Mouse (Mus musculus): ENCODE data around the gene Glb1. TPM values are rescaled to one million over a fixed set of nuclear protein-coding genes. Genes with fewer than 3 reads are reported as not detected.

Glb1 gene
- polyA plus RNA-seq, 1 experiment = 32.3 TPM

GRCm38 (mm10) chr9:114442893-114443292 lies 42.0 kb downstream of the Glb1 start:
- no peak for DNase-seq (ENCODE audit: low spot score)

- no peak for DNase-seq (ENCODE audit: low spot score)
Measured at GRCm38 (mm10) chr9:114443351-114443750, 42.5 kb downstream of the Glb1 start.

GRCm38 (mm10) chr9:114446887-114447286 lies 46.0 kb downstream of the Glb1 start:
- no peak for DNase-seq (ENCODE audit: low spot score)

GRCm38 (mm10) chr9:114448700-114449099 lies 47.8 kb downstream of the Glb1 start:
- DNase-seq (ENCODE audit: low spot score) = no peak

GRCm38 (mm10) chr9:114449120-114449754 lies 48.4 kb downstream of the Glb1 start:
- no peak for DNase-seq (ENCODE audit: low spot score)

GRCm38 (mm10) chr9:114451615-114452014 lies 50.7 kb downstream of the Glb1 start:
- DNase-seq (ENCODE audit: low spot score) = no peak

- DNase-seq (ENCODE audit: low spot score) = no peak
Measured at GRCm38 (mm10) chr9:114452418-114452817, 51.5 kb downstream of the Glb1 start.

GRCm38 (mm10) chr9:114455420-114455819 lies 54.5 kb downstream of the Glb1 start:
- no peak for DNase-seq (ENCODE audit: low spot score)

- no peak for DNase-seq (ENCODE audit: low spot score)
Measured at GRCm38 (mm10) chr9:114458436-114458835, 57.6 kb downstream of the Glb1 start.

- DNase-seq (ENCODE audit: low spot score) = no peak
Measured at GRCm38 (mm10) chr9:114462569-114462968, 61.7 kb downstream of the Glb1 start.

GRCm38 (mm10) chr9:114465442-114465841 lies 64.6 kb downstream of the Glb1 start:
- DNase-seq (ENCODE audit: low spot score) = no peak

GRCm38 (mm10) chr9:114466871-114467270 lies 66.0 kb downstream of the Glb1 start:
- no peak for DNase-seq (ENCODE audit: low spot score)

GRCm38 (mm10) chr9:114468217-114468616 lies 67.3 kb downstream of the Glb1 start:
- no peak for DNase-seq (ENCODE audit: low spot score)

- no peak for DNase-seq (ENCODE audit: low spot score)
Measured at GRCm38 (mm10) chr9:114468701-114469100, 67.8 kb downstream of the Glb1 start.

GRCm38 (mm10) chr9:114471892-114472291 lies 71.0 kb downstream of the Glb1 start:
- DNase-seq (ENCODE audit: low spot score) = no peak

GRCm38 (mm10) chr9:114477019-114477418 lies 76.1 kb downstream of the Glb1 start:
- DNase-seq (ENCODE audit: low spot score) = no peak

GRCm38 (mm10) chr9:114480940-114481339 lies 80.1 kb downstream of the Glb1 start:
- no peak for DNase-seq (ENCODE audit: low spot score)

- no peak for DNase-seq (ENCODE audit: low spot score)
Measured at GRCm38 (mm10) chr9:114484771-114485170, 83.9 kb downstream of the Glb1 start.

- no peak for DNase-seq (ENCODE audit: low spot score)
Measured at GRCm38 (mm10) chr9:114486808-114487207, 85.9 kb downstream of the Glb1 start.

GRCm38 (mm10) chr9:114487481-114488258 lies 86.8 kb downstream of the Glb1 start:
- no peak for DNase-seq (ENCODE audit: low spot score)

- no peak for DNase-seq (ENCODE audit: low spot score)
Measured at GRCm38 (mm10) chr9:114496469-114496868, 95.6 kb downstream of the Glb1 start.

- peak; percentile 76 for DNase-seq (ENCODE audit: low spot score)
Measured at GRCm38 (mm10) chr9:114498218-114498617, 97.3 kb downstream of the Glb1 start.

- no peak for DNase-seq (ENCODE audit: low spot score)
Measured at GRCm38 (mm10) chr9:114499783-114500515, 99.1 kb downstream of the Glb1 start.
